Comparison of ENCODE assay signal across 11 mouse cellular contexts in genomic region chr6:98994104-98994787, GRCm38 (mm10).
DNase-seq lines count a peak whose midpoint lies in the region; ATAC-seq and TF ChIP-seq lines count a peak whose summit lies in the region.
"Had no signal": no experiment of that assay in that cellular context is flagged by ENCODE, and none has a peak within 500 bp of the region (broad histone marks: within the 10 kb centered on the region; RNA-seq: fewer than 3 reads in every experiment).

No protein-coding gene starts in this region.

- no peaks in the 10 kb centered on the region for H3K27me3 ChIP-seq in lung, postnatal 0 days (replicated peaks; ENCODE audit: insufficient read depth, low read length)
- H3K27me3 ChIP-seq in hindbrain, embryonic 10.5 days (ENCODE audit: insufficient read depth, poor library complexity, severe bottlenecking) = no peaks in the 10 kb centered on the region
- no peaks in the 10 kb centered on the region; the same call in 1 of the 2 replicates for H3K27me3 ChIP-seq in neural tube, embryonic 15.5 days (replicated peaks)

- H3K4me3 ChIP-seq in lung, postnatal 0 days (ENCODE audit: low read depth, low read length) = no peak overlapping the region
- H3K4me3 ChIP-seq in lung, adult 2 months (replicated peaks; ENCODE audit: extremely low read depth, low read depth, low read length) = no peak overlapping the region
- H3K4me3 ChIP-seq in hindbrain, embryonic 10.5 days = no peak overlapping the region
- no peak overlapping the region for H3K4me3 ChIP-seq in neural tube, embryonic 15.5 days (replicated peaks)

- DNase-seq in embryo, embryonic 10.5 days (ENCODE audit: low spot score) = peak; percentile 34
- DNase-seq in embryo, embryonic 11 days = no peak
- DNase-seq in lung, postnatal 0 days (ENCODE audit: low spot score) = peak; percentile 57
- DNase-seq in lung, adult 2 months = no peak
- DNase-seq in hindbrain, embryonic 10.5 days (ENCODE audit: low spot score) = peak; percentile 40
- DNase-seq in T-cell, adult 2 months (ENCODE audit: low spot score) = no peak
- no peak for DNase-seq in thymus, postnatal 10 days (ENCODE audit: low spot score in 2 of 2)
- DNase-seq: liver; thymus, adult 2 months had no signal

- no peak overlapping the region for H3K4me2 ChIP-seq in lung, postnatal 0 days (replicated peaks; ENCODE audit: low read depth, low read length)
- H3K4me2 ChIP-seq in neural tube, embryonic 15.5 days = peak overlapping the region; percentile 34

- H3K4me1 ChIP-seq in lung, postnatal 0 days (ENCODE audit: insufficient read depth, low read depth, low read length) = no peaks in the 10 kb centered on the region; the same call in 1 of the 2 replicates
- peaks cover 49% of the 10 kb centered on the region for H3K4me1 ChIP-seq in lung, adult 2 months (ENCODE audit: control insufficient read depth, insufficient read depth, low read length)
- H3K4me1 ChIP-seq in hindbrain, embryonic 10.5 days (replicated peaks) = peaks cover 46% of the 10 kb centered on the region
- H3K4me1 ChIP-seq in neural tube, embryonic 15.5 days = peaks cover 25% of the 10 kb centered on the region

- no peak overlapping the region for H3K9ac ChIP-seq in lung, postnatal 0 days (replicated peaks; ENCODE audit: low read depth)
- H3K9ac ChIP-seq in neural tube, embryonic 15.5 days (replicated peaks) = no peak overlapping the region

- H3K36me3 ChIP-seq in lung, postnatal 0 days (ENCODE audit: insufficient read depth, low read length) = no peaks in the 10 kb centered on the region
- peaks cover 2% of the 10 kb centered on the region; the same call in 1 of the 2 replicates for H3K36me3 ChIP-seq in hindbrain, embryonic 10.5 days
- H3K36me3 ChIP-seq in neural tube, embryonic 15.5 days = no peaks in the 10 kb centered on the region

- TF ChIP-seq CTCF in lung, postnatal 0 days (IDR thresholded peaks at IDR 0.05) = no peak
- TF ChIP-seq CTCF in lung, adult 2 months (IDR thresholded peaks at IDR 0.05; ENCODE audit: insufficient read depth, low read length) = no peak

- TF ChIP-seq POLR2A in lung, adult 2 months (IDR thresholded peaks at IDR 0.05; ENCODE audit: borderline replicate concordance, extremely low read depth, low read depth, low read length) = no peak

- WGBS in lung, postnatal 0 days = 61% methylated on average over 21 of the region's 21 CpGs
- 49% methylated on average over 21 of the region's 21 CpGs for WGBS in lung, adult 2 months
- 60% methylated on average over 21 of the region's 21 CpGs for WGBS in hindbrain, embryonic 10.5 days
- 18% methylated on average over 21 of the region's 21 CpGs for WGBS in neural tube, embryonic 15.5 days

- ATAC-seq in lung, postnatal 0 days = no peak
- peak; percentile 53; the same call in 1 of the 2 replicates for ATAC-seq in neural tube, embryonic 15.5 days (ENCODE audit: low FRiP score)
- ATAC-seq: intestine, postnatal 0 days had no signal

- H3K27ac ChIP-seq in lung, postnatal 0 days (ENCODE audit: low read length) = peak overlapping the region; percentile 7; the same call in 1 of the 2 replicates
- H3K27ac ChIP-seq in hindbrain, embryonic 10.5 days = peak overlapping the region; percentile 73
- H3K27ac ChIP-seq in neural tube, embryonic 15.5 days (replicated peaks) = peak overlapping the region; percentile 54; the same call in 1 of the 2 replicates

- H3K9me3 ChIP-seq in lung, postnatal 0 days (ENCODE audit: low read length) = no peaks in the 10 kb centered on the region
- no peaks in the 10 kb centered on the region for H3K9me3 ChIP-seq in hindbrain, embryonic 10.5 days
- no peaks in the 10 kb centered on the region for H3K9me3 ChIP-seq in neural tube, embryonic 15.5 days (replicated peaks)

- TF ChIP-seq EP300 in lung, postnatal 0 days (IDR thresholded peaks at IDR 0.05) = no peak

Comparison
In these comparisons a context has a peak if more than half of its experiments do, and no peak if none do; other contexts are left out.
1. DNase-seq: peak in embryo, embryonic 10.5 days (single experiment), lung, postnatal 0 days (single experiment) and hindbrain, embryonic 10.5 days (single experiment); none in embryo, embryonic 11 days (single experiment), lung, adult 2 months (single experiment), T-cell, adult 2 months (single experiment) and thymus, postnatal 10 days (0 of 2).
2. H3K27ac ChIP-seq: peak in every context shown above with its lines; median percentile 73 in hindbrain, embryonic 10.5 days; 54 in neural tube, embryonic 15.5 days; 7 in lung, postnatal 0 days.